Mouse (Mus musculus): Measurements from ENCODE around the gene Jag2.

The Jag2 gene

GRCm38 (mm10) chr12:112900641-112901040 is 28.9 kb downstream of the Jag2 start:
- no peak for DNase-seq (ENCODE audit: low read depth)

GRCm38 (mm10) chr12:112898960-112899359 is 30.6 kb downstream of the Jag2 start:
- DNase-seq (ENCODE audit: low read depth): no peak

GRCm38 (mm10) chr12:112898351-112898750 is 31.2 kb downstream of the Jag2 start:
- DNase-seq (ENCODE audit: low read depth): no peak

- DNase-seq (ENCODE audit: low read depth): no peak
These were observed 31.9 kb downstream of the Jag2 start for GRCm38 (mm10) chr12:112897522-112898212.

- DNase-seq (ENCODE audit: low read depth): no peak
These were observed 34.6 kb downstream of the Jag2 start for GRCm38 (mm10) chr12:112894969-112895368.

- DNase-seq (ENCODE audit: low read depth): peak; percentile 39
These were observed 35.2 kb downstream of the Jag2 start for GRCm38 (mm10) chr12:112894303-112894884.

- DNase-seq (ENCODE audit: low read depth): no peak
These were observed 44.1 kb downstream of the Jag2 start for GRCm38 (mm10) chr12:112885465-112885864.

- peak; percentile 65 for DNase-seq (ENCODE audit: low read depth)
These were observed 48.2 kb downstream of the Jag2 start for GRCm38 (mm10) chr12:112881301-112881815.

- no peak for DNase-seq (ENCODE audit: low read depth)
These were observed 48.9 kb downstream of the Jag2 start for GRCm38 (mm10) chr12:112880661-112881060.

- no peak for DNase-seq (ENCODE audit: low read depth)
These were observed 49.8 kb downstream of the Jag2 start for GRCm38 (mm10) chr12:112879731-112880130.

GRCm38 (mm10) chr12:112877607-112878020 is 52.0 kb downstream of the Jag2 start:
- no peak for DNase-seq (ENCODE audit: low read depth)

- DNase-seq (ENCODE audit: low read depth): no peak
These were observed 52.5 kb downstream of the Jag2 start for GRCm38 (mm10) chr12:112877073-112877576.

GRCm38 (mm10) chr12:112876332-112877072 is 53.1 kb downstream of the Jag2 start:
- peak; percentile 71 for DNase-seq (ENCODE audit: low read depth)

GRCm38 (mm10) chr12:112875225-112876013 is 54.2 kb downstream of the Jag2 start:
- DNase-seq (ENCODE audit: low read depth): peak; percentile 70

GRCm38 (mm10) chr12:112874199-112874598 is 55.4 kb downstream of the Jag2 start:
- DNase-seq (ENCODE audit: low read depth): no peak

GRCm38 (mm10) chr12:112873452-112874190 is 56.0 kb downstream of the Jag2 start:
- no peak for DNase-seq (ENCODE audit: low read depth)

GRCm38 (mm10) chr12:112872991-112873390 is 56.6 kb downstream of the Jag2 start:
- no peak for DNase-seq (ENCODE audit: low read depth)

- DNase-seq (ENCODE audit: low read depth): no peak
These were observed 58.3 kb downstream of the Jag2 start for GRCm38 (mm10) chr12:112871272-112871671.

GRCm38 (mm10) chr12:112870775-112871174 is 58.8 kb downstream of the Jag2 start:
- no peak for DNase-seq (ENCODE audit: low read depth)

GRCm38 (mm10) chr12:112869783-112870204 is 59.8 kb downstream of the Jag2 start:
- no peak for DNase-seq (ENCODE audit: low read depth)

Data from fibroblast of lung, adult 2 months (primary cell).